Mouse (Mus musculus) G1E (cell line): ENCODE data around the gene Cox6b1.

ENCODE experiments used
- CTCF ChIP-seq: IDR thresholded peaks from 2 replicates; pipeline ENCODE4 v1.5.1; 2012; ENCODE audit warnings: low read depth, low read length, inconsistent platforms, mixed read lengths
- GATA1 ChIP-seq: IDR thresholded peaks from 2 replicates; pipeline ENCODE4 v1.6.1; 2012; ENCODE audit warnings: borderline replicate concordance, low read length, inconsistent platforms, mixed read lengths
- GATA2 ChIP-seq: IDR thresholded peaks from 2 replicates; pipeline ENCODE4 v1.6.1; 2012; ENCODE audit warnings: low read depth, low read length, inconsistent platforms, borderline replicate concordance
- POLR2AphosphoS5 ChIP-seq: IDR thresholded peaks from 2 replicates; pipeline ENCODE4 v1.6.1; 2012; ENCODE audit warnings: low read depth, low read length, inconsistent platforms; ENCODE audit not compliant: insufficient replicate concordance

GRCm38 (mm10) chr7:30614454-30614853, 11.5 kb downstream of the Cox6b1 start:
- no peak for TF ChIP-seq CTCF
- no peak for TF ChIP-seq POLR2AphosphoS5
- no peak for TF ChIP-seq GATA1
- TF ChIP-seq GATA2 = no peak
